Mouse (Mus musculus) retina, postnatal 1 day (tissue): ENCODE data around the gene 1700021F07Rik.

Source experiments
- DNase-seq: peaks from one replicate; pipeline ENCODE4 v3.0.0-alpha.2; 2012

Gene 1700021F07Rik

DNA sequence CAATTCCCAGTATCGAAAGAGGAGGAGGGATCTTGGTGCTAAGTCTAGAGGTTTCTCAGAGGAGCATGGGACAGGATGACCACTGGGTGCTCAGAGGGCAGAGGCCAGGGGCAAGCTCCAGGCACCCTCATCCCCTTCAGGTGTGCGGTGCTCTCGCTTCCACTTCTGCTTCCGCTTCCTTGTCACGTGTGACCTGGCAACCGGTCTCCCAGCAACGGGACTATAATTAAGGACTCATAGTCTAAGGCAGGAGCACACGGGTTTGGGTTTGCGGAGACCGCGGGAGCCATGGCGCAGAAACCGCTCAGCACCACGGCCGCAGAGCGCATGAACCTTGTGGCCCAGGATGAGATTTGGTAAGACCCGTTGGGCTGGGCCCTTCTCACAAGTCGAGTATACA is at the start of gene 1700021F07Rik:
Gene 1700021F07Rik (plus strand): TSS at position 211 of the 400 bp plus-strand sequence.
- no peak for DNase-seq

DNA sequence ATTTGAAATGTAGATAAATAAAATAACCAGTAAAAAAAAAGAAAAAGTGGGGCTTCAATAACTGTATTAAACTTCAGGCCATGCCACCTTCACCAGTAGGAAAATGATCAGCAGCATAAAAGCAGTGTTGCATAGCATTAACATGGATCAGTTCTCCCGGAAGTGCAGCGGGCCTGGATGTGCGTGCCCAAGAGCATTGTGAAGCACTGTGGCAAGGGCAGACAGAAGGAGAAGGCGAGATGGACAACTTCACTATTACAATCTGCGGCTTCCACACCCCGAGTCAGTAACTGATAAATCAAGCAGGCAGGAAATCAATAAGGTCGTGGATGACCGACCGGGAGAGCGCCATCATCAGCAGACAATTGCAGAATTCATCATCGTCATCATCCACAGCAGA is 49.2 kb upstream of the 1700021F07Rik start:
- no peak for DNase-seq

DNA sequence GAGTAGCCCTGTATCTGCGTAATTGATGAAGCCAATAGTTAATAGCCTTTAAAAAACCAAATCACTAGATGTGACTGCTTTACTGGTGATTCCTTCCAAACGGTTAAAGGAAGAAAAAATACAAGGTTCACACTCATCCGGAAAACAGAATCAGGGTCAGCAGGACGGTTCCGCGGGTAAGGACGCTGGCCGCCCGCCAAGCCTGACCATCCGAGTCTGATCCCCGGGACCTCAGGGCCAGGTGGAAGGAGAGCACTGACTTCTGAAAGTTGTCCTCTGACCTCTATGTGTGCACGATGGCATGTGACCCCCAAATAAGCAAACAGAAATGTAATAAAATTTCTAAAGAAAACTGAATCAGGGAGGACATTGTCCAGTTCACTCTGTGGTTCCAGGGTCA is 43.3 kb upstream of the 1700021F07Rik start:
- DNase-seq, result no peak

DNA sequence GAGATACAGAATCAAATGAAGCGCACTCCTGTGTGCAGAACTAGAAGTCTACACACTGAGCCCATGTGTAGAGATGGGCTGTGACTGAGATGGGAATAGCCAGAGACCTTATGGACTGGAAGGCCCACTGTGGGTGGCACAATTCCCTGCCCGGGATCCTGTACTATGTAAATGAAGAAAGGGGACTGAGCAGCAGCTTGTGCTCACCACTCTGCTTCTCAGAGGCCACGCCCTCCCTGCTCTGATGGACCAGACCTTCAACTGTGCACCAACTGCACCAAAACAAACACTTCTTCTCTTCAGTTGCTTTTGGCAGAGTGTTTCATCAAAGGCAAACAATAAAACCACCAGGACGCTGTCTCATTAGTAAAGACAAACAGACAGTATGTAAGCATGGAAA is 37.9 kb upstream of the 1700021F07Rik start:
- no peak for DNase-seq

DNA sequence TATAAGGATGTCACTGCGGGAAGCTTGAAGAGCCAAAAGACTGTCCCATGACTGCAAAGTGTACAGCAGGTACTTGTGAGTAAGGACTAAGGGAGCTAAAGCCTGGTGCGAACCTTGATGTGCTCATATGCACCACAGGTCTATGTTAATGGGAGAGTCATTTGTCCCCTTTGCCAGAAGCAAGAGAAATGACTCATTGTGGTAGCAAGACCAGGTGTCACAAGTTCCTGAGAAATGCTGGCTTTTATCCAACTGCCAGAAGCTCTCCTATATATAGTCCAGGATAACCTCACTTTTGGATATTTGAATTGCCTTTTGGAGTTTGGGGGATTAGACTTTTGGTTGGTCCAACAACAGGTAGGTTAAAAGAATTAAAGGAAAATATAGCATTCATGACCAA is 22.8 kb upstream of the 1700021F07Rik start:
- DNase-seq, result no peak

DNA sequence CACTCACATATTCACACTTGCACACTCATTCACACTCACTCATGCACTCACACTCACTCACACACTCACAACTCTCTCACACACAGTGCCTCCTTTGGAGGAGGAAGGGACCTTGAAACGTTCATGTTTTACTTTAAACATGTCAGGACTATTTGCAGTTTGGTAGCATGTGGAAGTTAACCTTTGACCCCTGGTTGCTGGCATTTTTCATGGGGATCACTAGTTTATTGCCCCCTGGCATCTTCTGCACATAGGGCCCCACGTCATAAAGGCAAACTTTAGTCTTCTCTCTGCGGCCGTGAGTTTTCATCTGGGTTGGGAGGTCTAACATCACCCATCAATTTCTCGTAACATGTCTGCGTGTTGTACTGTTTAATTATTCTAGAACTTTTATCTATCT is 8.4 kb upstream of the 1700021F07Rik start:
- no peak for DNase-seq

DNA sequence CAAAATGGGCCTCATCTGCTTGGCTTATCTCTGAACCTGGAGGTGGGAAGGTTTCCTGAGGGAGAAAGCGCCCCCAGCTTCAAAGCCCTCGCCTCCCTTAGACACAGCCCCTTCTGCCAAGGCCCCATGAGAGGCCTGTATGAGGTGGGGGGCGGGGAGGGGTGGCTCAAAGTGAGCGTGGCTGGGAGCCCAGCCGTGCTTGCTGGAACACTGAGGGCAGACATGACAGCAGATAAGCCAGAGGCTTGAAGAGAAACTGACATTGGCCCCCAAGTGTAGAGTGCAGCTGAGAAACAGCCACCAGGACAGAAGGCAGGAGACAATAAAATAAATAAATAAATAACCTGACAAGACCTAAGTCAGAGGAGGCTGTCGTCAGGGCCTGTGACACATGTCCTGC is 7.2 kb upstream of the 1700021F07Rik start:
- no peak for DNase-seq

DNA sequence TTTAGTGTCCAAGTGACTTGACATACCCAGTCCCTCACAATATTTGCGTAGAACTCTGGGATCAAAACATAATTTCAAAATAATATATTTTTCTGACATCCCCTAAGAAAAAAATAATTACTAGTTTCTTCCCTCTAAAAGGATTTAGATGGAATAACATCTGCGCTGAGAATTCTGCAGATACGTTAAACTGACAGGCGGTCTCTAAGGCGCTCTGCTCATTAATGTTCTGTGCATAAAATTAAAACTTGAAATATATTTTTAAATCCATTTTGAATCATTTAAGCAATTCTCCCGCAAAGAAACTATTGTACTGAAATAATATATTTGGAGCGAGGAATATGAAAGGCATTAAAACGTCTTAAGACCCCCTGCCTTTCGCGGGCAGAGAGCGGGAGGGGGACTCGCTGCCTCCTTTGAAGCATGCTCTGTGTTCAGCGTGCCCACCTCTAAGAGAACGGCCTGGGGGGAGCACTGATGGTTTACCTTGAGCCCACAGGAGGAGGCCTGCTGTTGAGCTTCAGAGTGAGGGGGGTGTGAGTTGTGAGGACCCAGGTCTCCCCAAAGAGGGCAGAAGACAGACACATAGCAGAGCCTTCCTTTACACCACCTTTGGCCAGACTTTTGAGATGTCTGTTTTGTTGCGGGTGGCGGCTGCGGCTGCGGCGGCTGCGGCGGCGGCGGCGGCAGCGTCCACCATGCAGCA is 6.1 kb upstream of the 1700021F07Rik start:
- no peak for DNase-seq

DNA sequence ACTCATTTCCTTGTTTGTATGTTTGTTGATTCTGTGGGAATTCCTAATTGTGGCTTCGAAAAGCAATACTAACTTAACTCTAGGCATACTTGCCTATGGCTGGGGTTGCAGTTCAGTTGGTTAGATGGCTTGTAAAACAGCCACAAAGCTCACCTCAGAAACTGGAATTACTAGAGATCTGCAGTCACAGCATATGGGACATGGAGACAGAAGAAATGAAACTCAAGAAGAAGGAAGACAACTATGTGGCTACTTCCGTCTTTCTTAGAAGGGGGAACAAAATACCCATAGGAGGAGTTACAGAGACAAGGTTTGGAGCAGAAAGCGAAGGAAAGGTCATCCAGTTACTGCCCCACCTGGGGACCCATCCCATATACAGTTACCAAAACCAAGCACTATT is 6.1 kb downstream of the 1700021F07Rik start:
- DNase-seq, result no peak

DNA sequence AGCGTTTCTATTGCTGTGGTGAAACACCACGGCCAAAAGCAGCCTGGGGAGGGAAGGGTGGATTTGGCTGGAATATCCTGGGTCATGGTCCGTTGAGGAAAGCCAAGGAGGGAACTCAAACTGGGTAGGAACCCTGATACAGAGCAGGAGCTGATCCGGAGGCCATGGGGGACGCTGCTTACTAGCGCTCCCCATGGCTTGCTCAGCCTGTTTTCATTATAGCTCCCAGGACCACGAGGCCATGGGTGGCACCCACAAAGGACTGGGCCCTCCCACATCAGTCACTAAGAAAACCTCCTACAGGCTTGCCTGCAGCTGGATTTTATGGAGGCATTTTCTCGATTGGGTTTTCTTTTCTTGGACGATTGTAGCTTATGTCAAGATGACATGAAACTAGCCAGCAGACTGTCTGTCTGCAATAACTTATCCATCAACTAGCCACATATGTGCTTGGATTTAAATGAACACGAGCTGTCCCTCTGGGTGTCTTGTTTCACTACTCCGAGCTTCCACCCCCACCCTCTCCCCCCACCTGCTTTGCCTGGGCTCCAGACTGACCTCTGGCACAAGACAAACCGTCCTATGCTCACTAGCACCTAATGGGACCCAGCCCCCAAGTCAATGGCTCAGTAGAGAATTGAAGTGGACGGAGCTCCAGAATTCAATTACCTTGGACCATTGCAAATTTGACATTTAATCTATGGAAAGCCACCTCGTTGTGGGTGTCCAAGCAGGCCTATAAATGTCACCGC is 10.5 kb downstream of the 1700021F07Rik start:
- no peak for DNase-seq

DNA sequence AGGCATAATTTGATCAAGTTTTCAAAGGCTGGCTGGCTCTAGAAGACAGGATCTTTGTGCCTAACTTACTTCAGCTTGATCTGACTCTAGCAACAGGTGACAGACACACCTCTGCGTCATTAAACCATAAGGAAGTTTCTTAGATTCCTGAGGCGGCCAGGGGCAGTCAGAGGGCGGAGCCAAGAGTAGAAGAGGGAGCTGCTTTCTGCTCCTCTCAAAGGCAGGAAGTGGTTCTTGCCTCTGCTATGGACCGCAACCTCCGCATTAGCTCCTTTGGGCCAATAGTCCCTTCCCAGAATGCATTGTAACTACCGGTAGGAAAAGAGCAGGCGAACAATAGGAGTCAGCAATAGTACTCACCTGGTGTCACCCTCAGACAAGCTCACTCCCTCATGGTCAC is 12.2 kb downstream of the 1700021F07Rik start:
- DNase-seq, result no peak

DNA sequence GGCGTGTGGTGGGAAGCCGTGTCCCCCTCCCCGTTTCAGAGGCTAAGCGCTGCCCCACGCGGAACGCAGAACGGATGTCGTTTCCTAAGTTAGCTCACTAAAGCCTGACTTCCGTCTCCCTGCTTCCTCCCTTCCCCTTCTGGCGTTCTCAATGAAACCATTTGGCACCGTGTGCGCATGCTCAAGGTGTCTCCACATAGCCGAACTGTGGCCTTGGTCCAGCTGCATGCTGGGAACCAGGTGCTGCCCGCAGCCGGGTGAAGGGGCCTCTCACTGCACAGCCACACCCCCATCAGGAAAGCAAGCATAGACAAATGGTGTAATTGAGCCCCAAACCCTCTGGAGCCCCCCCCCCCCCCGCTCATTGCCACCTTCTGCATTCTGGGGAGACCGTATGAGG is 13.0 kb downstream of the 1700021F07Rik start:
- no peak for DNase-seq

DNA sequence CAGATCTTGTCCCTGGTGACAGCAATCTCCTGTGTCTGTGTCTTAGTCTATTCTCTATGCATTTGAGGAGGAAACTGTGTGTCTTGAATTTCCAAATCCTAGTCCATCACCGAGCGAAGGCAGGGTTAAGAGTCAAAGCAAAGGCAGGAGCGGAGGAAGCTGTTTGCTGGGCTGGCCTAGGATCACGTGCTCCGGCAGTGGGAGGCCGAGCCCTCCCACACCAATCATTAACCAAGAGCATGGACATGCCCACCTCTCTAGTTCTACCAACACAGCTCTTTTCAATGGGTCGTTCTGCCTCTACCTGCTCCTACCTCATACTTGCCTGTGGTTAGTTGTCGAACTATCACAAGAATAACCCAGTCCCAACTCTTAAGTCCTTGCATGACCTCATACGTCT is 13.5 kb downstream of the 1700021F07Rik start:
- DNase-seq, result no peak

DNA sequence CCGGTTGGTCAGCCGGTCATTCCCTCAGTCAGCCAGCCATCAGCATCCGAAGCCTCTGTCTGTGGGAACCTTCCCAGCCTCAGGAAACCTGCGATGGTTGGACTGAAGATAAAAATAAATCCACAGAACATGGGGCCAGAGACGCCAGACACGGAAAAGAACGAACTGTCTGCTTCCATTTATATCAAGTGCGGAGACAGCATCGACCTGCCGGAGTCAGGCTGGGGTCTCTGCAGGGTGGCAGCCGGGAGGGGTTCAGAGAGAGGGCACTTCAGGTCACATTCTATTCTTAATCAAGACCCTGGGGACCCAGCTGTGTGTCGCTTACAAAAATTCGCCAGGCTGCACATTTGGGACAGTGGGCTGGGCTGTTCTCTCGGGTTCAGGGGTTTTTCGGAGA is 17.4 kb downstream of the 1700021F07Rik start:
- DNase-seq, result peak; percentile 77

DNA sequence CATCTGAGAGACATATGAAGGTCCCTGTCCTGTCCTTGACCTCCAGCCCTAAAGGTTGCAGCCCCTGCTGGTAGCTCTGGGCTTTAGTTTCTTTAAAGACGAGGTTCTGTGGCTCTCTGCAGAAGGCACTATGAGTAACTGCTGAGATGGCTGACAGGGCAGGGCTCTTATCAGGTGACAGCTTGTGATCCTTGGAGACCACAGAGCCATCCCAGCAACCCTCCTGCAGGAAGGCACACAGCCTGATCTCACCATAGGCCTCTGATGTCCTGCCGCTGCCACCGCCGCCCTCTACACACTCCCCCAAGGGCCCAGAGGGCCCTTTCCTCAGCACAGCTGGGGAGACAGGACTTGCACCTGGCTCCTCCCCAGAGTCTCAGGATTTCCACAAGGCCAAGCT is 19.4 kb downstream of the 1700021F07Rik start:
- DNase-seq, result no peak

DNA sequence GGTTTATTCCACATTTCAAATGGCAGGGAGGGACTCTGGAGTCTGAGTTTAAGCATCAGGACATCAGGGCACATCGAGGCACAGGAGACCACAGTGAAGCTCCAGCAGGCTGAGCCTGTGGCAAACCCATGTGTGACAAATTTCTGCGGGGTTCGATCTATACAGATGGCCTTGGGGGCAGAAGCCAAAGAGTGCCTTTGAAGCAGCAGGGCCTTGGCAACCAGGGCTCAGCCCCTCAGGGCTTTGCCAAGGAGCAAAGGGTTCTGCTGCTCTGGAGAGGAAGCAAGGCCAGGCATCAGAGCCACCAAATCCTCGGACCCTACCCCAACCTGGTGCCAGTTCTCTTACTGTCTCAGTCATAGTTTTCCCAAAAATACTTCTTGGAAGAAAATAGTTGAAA is 20.3 kb downstream of the 1700021F07Rik start:
- DNase-seq, result no peak

DNA sequence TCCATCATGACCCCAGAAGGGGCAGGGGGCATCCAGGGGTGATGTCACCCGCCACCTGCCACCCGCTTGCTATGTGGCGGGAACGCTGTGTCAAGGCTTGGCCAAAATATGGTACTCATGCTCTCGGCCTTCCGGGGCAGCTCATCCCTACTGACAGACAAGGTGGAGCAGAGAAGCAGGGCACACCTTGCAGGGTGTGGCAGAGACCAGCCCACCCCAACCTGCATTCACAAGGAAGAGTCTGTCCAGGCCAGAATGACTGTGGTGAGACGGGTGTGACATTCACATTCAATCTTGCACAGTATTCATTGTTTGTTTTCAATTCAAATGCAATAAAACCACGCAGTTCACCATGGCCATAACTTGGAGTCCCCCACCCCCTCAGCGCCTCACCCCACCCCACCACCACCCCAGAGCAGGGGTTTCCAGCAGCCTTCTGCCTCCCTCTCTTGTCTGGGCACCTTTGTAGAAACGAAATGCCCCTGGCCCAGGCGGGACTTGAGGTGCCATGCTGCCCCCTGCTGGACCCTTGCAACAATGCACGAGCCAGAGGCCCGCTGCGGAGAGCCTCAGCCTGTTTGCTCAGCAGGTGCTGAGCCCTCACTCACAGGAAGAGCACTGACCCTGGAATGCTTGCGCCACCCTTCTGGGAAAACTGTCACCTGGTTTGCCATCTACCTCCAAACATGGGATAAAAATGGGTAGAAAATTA is 23.8 kb downstream of the 1700021F07Rik start:
- DNase-seq, result peak; percentile 90

DNA sequence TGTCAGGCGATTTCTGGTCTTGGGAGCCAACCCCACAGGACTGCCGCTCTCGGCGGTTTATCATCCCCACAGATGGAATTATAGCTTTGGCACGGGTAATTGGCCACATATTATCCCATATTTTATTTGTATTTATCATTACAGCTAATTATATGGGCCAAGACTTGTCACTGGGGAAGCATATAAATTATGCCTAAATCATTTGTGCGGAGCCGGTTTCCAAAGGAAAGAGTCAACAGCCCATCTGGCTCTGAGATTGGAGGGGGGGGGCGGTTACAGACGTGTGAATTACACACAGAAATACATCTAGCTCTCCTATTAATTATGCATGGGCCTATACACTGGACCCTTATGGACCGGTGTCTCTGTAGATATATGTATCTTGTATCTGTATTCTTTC is 26.9 kb downstream of the 1700021F07Rik start:
- DNase-seq, result no peak

DNA sequence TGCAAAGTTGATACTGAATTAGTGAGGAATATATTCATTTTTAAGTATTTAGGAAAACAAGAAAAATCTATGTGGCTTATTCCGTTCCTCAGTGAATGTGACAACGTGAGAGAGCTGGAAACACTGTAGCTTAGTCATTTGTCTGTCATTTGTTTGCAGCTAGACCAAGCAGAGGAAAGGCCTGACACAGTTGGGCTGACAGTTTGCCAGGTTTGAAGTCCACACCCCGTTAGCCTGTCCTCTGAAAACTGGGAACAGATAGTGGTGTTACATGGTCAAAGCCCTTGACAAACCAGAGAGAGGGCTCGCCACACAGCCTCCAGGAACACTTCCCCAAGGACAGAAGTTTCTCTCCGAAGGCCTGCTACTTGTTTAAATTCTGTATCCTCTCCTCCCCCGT is 28.3 kb downstream of the 1700021F07Rik start:
- DNase-seq, result no peak

DNA sequence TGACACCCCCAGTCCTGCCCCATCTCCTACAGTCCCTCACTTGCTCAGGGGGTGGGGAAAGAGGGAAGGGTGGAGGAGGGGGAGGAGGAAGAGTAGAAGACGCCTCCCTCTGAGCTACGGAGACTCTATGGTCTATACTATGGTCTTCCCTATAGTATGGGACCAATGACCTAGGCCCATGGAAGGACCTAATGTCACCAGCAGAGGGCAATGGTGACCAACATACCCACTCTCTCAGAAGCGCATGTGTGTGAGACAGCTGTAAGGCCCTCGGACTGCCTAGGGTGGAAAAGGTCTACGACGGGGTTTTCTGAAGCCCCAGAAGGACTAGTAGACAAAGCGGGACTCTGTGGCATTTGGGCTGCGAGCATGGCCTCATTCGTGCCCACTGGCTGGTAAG is 31.5 kb downstream of the 1700021F07Rik start:
- peak; percentile 69 for DNase-seq

DNA sequence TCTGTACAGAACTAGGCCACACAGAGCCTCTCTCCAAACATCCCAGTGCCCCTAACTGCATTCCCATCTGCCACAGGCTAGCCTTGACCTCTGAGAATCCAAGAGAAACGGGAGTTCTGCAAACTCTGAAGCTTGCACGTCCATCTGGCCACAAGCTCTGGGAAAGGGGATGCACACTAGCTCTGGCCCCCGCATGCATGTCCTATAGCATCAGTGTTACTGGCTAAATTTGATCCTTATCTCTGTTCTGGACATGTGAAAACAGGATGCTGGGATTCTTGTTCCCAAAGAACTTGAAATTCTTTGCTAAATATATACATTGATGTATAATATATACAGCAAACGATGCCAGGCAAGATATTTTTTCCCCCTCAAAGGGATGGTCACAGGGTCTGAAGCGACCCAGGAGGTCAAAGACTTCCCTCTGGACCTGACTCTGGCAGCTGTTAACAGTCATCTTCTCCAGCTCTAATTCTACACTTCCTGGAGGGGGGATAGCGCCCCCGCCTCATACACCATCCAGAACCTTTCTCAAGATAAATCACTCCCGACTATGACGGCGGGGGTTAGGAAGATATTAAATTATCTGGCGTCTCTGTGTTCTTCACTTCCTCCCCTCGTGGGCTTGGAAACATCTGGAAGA is 36.5 kb downstream of the 1700021F07Rik start:
- DNase-seq, result no peak

DNA sequence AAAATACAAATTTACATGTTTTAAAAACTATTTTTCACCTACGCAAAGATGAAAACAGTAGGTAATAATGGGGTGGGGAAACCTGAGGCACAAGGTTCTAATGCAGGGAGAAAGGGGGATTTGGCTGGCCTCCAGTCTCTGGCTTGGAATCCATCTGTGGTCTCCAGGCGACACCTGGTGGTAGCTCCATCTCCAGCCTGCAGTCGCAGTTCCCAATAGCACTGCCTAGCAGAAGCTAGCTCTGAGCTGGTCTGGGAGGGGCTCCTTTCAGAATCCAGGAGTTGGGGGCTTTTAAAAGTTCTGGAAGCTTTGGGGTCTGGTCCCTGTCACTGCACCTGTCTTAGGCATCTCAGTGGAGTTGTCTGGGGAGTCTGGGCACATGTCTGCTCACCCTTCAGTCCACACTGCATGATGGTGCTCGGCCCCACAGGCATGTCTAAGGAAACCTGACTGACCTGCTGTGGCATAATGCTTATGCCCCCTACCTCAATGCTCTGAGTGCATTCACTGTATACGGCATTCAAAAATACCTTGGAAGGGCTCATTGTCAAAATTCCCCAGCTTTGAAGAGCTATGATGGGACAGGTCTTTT is 39.6 kb downstream of the 1700021F07Rik start:
- DNase-seq, result peak; percentile 74

DNA sequence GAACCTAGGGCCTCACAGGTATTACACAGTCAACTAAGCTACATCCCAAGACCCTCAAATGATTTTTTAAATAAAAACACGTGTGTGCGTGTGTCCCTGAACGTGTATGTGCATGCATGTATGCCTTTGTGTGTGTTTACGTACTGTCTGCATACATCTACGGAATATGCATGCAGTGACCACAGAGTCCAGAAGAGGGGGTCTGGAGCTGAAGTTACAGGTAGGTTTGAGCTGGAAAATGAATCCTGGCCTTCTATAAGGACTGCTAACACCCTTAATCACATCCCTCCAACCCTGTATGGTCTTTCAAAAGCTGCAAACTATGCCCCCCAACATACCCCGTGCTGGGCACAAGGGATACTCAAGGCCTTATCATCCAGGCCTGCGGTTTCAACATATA is 41.0 kb downstream of the 1700021F07Rik start:
- no peak for DNase-seq
